Mouse (Mus musculus) lung, embryonic 16.5 days (tissue): ENCODE measurements around the gene Rem2. TPM values are rescaled to one million over a fixed set of nuclear protein-coding genes. Genes with fewer than 3 reads are reported as not detected.

ENCODE experiments used
- ATAC-seq: fragments of 200-750 bp; cut with Nextera tagmentation; 2 replicates; pipeline ENCODE4 v1.8.0; 2017; ENCODE audit warnings: low read depth, mild to moderate bottlenecking, moderate library complexity
- H3K27ac ChIP-seq: fragments of 300-500 bp; sonication (generic); 2 replicates; pipeline ENCODE4 v1.5.1; 2014; ENCODE audit warnings: mild to moderate bottlenecking, control low read depth, low read length
- H3K27me3 ChIP-seq: fragments of 300-500 bp; sonication (generic); 2 replicates; pipeline ENCODE4 v1.6.1; 2014; ENCODE audit warnings: low read depth, low read length, mixed read lengths; ENCODE audit not compliant: control insufficient read depth, insufficient read depth
- H3K36me3 ChIP-seq: fragments of 300-500 bp; sonication (generic); 2 replicates; pipeline ENCODE4 v1.6.1; 2014; ENCODE audit warnings: low read length; ENCODE audit not compliant: control insufficient read depth, insufficient read depth
- H3K4me1 ChIP-seq: fragments of 300-500 bp; sonication (generic); replicated peaks from 2 replicates; pipeline ENCODE4 v1.6.1; 2014; ENCODE audit warnings: low read length, mixed read lengths; ENCODE audit not compliant: control insufficient read depth, insufficient read depth
- H3K4me2 ChIP-seq: fragments of 300-500 bp; sonication (generic); 2 replicates; pipeline ENCODE4 v1.6.1; 2014; ENCODE audit warnings: low read depth, low read length, control low read depth
- H3K4me3 ChIP-seq: fragments of 300-500 bp; sonication (generic); 2 replicates; pipeline ENCODE4 v1.5.1; 2014; ENCODE audit warnings: mild to moderate bottlenecking, low read length, control low read depth
- H3K9ac ChIP-seq: fragments of 300-500 bp; sonication (generic); 2 replicates; pipeline ENCODE4 v1.6.1; 2014; ENCODE audit warnings: low read length, control low read depth
- H3K9me3 ChIP-seq: fragments of 300-500 bp; sonication (generic); 2 replicates; pipeline ENCODE4 v1.6.1; 2016; ENCODE audit warnings: low read length; ENCODE audit not compliant: control insufficient read depth
- WGBS: fragments of 180-500 bp; shearing (Covaris S2); extraction: QIAGEN DNeasy Blood & Tissue Kit; methylation state at CpG from one replicate; pipeline ENCODE4 v1.1.7; 2014; 5-methylcytosine and 5-hydroxymethylcytosine counted together
- polyA plus RNA-seq: library from polyadenylated mRNA; unstranded; fragments of >200 nt; fragmentation: Nextera tagmentation; extraction: Ambion mirVana; gene quantifications from 2 replicates; pipeline ENCODE4 v1.2.1, GENCODE M21; 2015

The Rem2 gene
- polyA plus RNA-seq, 1 experiment from 2014 or later = 22.4 TPM

DNA sequence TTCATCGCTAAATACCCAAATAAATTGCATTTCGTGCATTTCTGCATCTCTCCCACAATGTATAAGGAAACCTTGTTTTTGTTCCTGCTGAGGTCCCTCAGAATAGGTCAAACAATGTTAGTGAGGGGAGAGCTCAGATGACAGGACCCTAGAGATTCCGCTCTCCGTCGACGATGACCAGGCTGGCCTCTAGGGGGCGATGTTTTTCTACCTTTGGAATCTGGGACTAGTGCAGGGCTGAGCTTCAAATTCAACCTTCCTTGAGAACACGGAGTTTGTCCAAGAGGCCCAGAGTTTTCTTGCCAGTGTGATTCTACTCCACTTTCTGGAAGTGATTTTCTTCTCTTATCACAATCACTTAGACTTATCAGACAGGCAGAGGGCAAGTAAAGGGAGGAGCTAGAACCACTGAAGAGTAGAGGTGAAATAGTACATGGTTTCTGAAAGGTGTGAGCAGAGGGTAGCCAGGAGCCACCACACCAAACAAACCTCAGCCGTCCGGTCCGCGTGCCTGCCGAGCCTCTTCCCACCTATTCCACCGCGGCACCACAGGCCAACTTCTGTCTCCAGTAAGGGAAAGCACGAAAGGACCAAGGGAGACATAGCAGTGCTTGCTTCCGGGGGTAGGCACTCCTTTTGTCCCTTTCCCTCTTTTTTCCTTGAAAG is 52.7 kb downstream of the Rem2 start:
- Histone ChIP-seq H3K9me3 (no peaks in the 10 kb centered on the region), H3K4me1 (peaks cover 14% of the 10 kb centered on the region), H3K4me3 (no peak overlapping the region), H3K4me2 (no peak overlapping the region), H3K27me3 (no peaks in the 10 kb centered on the region), H3K36me3 (no peaks in the 10 kb centered on the region), H3K27ac (no peak overlapping the region), H3K9ac (no peak overlapping the region; the same call in 1 of the 2 replicates)
- WGBS = 8% methylated on average over 17 of the region's 17 CpGs
- ATAC-seq = peak; percentile 89

Other genes with a start within 250 kb of the Rem2 start
- gene Dad1, start 222.0 kb upstream of the Rem2 start, polyA plus RNA-seq = 430 and 439 TPM in 2 replicates
- 61.5 and 67.0 TPM in 2 replicates for gene Abhd4, start 221.9 kb upstream of the Rem2 start, polyA plus RNA-seq
- not detected in 2 replicates for gene Olfr49, start 191.2 kb upstream of the Rem2 start, polyA plus RNA-seq
- 40.3 and 46.2 TPM in 2 replicates for gene Oxa1l, start 115.3 kb upstream of the Rem2 start, polyA plus RNA-seq
- gene Slc7a7, start 58.3 kb upstream of the Rem2 start, polyA plus RNA-seq = 14.2 and 17.0 TPM in 2 replicates
- gene Mrpl52, start 49.2 kb upstream of the Rem2 start, polyA plus RNA-seq = 258 and 287 TPM in 2 replicates
- 176 and 183 TPM in 2 replicates for gene Mmp14, start 44.5 kb upstream of the Rem2 start, polyA plus RNA-seq
- 61.9 and 64.2 TPM in 2 replicates for gene Lrp10, start 12.0 kb upstream of the Rem2 start, polyA plus RNA-seq
- gene Prmt5, start 41.4 kb downstream of the Rem2 start, polyA plus RNA-seq = 73.5 and 77.6 TPM in 2 replicates
- 52.3 and 57.1 TPM in 2 replicates for gene Haus4, start 78.5 kb downstream of the Rem2 start, polyA plus RNA-seq
- gene Ajuba, start 101.5 kb downstream of the Rem2 start, polyA plus RNA-seq = 41.1 and 41.2 TPM in 2 replicates
- gene 4931414P19Rik, start 129.9 kb downstream of the Rem2 start, polyA plus RNA-seq = 11.6 and 12.7 TPM in 2 replicates
- 352 and 366 TPM in 2 replicates for gene Psmb5, start 141.9 kb downstream of the Rem2 start, polyA plus RNA-seq
- 1.2 and 4.3 TPM in 2 replicates for gene Psmb11, start 145.3 kb downstream of the Rem2 start, polyA plus RNA-seq
- gene Gm17606, start 164.9 kb downstream of the Rem2 start, polyA plus RNA-seq = not detected in 2 replicates
- gene Cdh24, start 165.3 kb downstream of the Rem2 start, polyA plus RNA-seq = 2.1 and 2.8 TPM in 2 replicates
- gene 1700123O20Rik, start 210.1 kb downstream of the Rem2 start, polyA plus RNA-seq = 73.4 and 78.9 TPM in 2 replicates
- gene Acin1, start 210.8 kb downstream of the Rem2 start, polyA plus RNA-seq = 106 and 116 TPM in 2 replicates
- gene Gm29776, start 222.7 kb downstream of the Rem2 start, polyA plus RNA-seq = 0.11 and 0.19 TPM in 2 replicates
- gene Cebpe, start 236.1 kb downstream of the Rem2 start, polyA plus RNA-seq = 0.28 TPM in 1 of 2 replicates, not detected in the other